Mouse (Mus musculus): ENCODE results near the gene 4930544D05Rik. TPM values are rescaled to one million over a fixed set of nuclear protein-coding genes. Genes with fewer than 3 reads are reported as not detected.

Gene 4930544D05Rik
- polyA plus RNA-seq, 1 experiment = not detected

DNA sequence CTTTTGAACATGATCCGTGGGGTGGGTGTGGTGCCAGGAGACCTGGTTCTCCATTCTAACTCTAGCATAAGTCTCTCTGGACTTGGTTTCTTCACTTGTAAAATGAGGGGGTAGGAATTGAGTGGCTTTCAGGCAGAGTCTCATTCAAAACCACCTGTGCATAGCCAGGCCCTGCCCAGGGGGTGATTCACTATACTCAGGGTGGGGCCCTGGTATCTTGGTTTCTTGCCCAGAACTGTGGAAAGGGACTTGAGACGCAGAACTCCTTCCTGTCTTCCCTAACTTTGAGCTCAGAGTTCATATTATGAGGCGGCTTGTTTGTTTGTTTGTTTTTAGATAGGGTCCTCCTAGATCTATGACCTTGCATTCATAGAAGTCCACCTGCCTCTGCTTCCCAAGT is 38.4 kb upstream of the 4930544D05Rik start:
- Histone ChIP-seq H3K27me3 (ENCODE audit: control insufficient read depth, insufficient read depth, insufficient read length) (no peaks in the 10 kb centered on the region), H3K79me3 (ENCODE audit: low read depth) (peaks cover 49% of the 10 kb centered on the region), H3K4me3 (ENCODE audit: insufficient read depth, poor library complexity, severe bottlenecking) (no peak overlapping the region), H3K79me2 (ENCODE audit: control insufficient read depth, insufficient read depth) (peaks cover 97% of the 10 kb centered on the region), H3K36me3 (ENCODE audit: control insufficient read depth, insufficient read depth) (no peaks in the 10 kb centered on the region), H3ac (ENCODE audit: control insufficient read depth, insufficient read length, low read depth) (no peak overlapping the region)
- TF ChIP-seq MYOD1 (IDR thresholded peaks at IDR 0.05; ENCODE audit: control insufficient read depth, insufficient read length, low read depth) = peak; percentile 67
- TF ChIP-seq MYOG (IDR thresholded peaks at IDR 0.05; ENCODE audit: control insufficient read depth, extremely low read depth, insufficient read length) = no peak

DNA sequence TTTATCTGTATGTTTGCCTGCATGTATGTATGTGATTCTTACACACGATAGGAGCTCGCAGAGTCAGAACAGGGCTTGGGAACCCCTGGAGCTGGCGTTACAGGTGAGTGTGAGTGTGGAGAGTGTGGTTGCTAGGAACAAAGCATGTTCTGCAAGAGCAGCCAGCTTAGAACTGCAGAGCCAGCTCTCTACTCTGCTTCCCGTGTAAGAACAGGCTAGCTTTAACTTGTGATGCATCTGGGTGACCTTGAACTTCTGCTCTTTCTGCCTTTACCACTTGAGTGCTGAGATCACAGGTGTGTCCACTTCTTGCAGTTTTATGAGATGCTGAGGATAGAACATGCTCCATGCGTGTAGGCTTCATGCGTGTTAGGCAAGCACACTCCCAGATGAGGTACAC is 36.7 kb upstream of the 4930544D05Rik start:
- H3K36me3 ChIP-seq (ENCODE audit: control insufficient read depth, insufficient read depth) = no peaks in the 10 kb centered on the region
- H3K27me3 ChIP-seq (ENCODE audit: control insufficient read depth, insufficient read depth, insufficient read length) = no peaks in the 10 kb centered on the region
- peaks cover 99% of the 10 kb centered on the region for H3K79me2 ChIP-seq (ENCODE audit: control insufficient read depth, insufficient read depth)
- H3K79me3 ChIP-seq (ENCODE audit: low read depth) = peaks cover 59% of the 10 kb centered on the region
- no peak overlapping the region for H3K4me3 ChIP-seq (ENCODE audit: insufficient read depth, poor library complexity, severe bottlenecking)
- H3ac ChIP-seq (ENCODE audit: control insufficient read depth, insufficient read length, low read depth) = no peak overlapping the region
- no peak for TF ChIP-seq FOSL1 (IDR thresholded peaks at IDR 0.05; ENCODE audit: insufficient read depth, low read length, poor library complexity, severe bottlenecking)
- TF ChIP-seq USF1 (IDR thresholded peaks at IDR 0.05; ENCODE audit: low read depth) = no peak
- TF ChIP-seq CTCF (IDR thresholded peaks at IDR 0.05; ENCODE audit: control insufficient read depth, insufficient read depth, insufficient read length) = no peak
- no peak for TF ChIP-seq CEBPB (IDR thresholded peaks at IDR 0.05; ENCODE audit: low read depth)
- no peak for TF ChIP-seq MAX (IDR thresholded peaks at IDR 0.05)
- no peak for TF ChIP-seq MYOD1 (IDR thresholded peaks at IDR 0.05; ENCODE audit: control insufficient read depth, insufficient read length, low read depth)
- TF ChIP-seq MYOG (IDR thresholded peaks at IDR 0.05; ENCODE audit: control insufficient read depth, extremely low read depth, insufficient read length) = no peak

DNA sequence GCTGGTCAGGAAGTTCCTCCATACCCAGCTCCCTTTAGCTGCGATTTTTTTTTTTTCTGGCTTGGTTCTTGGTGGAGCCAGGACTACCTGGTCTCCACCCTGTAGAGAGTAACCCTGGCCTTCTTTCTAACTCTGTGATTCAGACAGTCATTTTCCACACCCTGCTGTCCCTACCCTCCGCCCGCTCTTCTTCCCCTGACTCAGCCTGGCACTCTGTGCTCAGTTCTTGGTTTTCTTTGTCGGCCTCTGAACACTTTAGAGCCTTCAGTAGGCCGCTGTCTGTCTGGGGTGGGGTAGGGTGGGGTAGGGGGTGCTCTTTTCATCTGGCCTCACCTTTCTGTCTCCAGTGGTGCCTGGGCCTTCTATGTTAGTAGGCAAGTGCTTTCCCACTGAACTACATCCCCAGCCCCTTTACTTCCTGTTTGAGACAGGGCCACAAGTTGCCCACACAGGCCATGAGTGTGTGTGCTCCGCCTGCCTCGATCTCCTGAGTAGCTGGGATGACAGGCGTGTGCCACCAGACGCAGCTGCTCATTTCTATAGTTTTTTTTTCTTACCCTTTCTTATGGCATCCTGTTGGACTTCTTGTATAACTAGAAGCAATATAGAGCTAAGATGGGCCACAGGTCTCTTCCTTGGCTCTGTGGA is 35.8 kb upstream of the 4930544D05Rik start:
- peaks cover 99% of the 10 kb centered on the region for H3K79me2 ChIP-seq (ENCODE audit: control insufficient read depth, insufficient read depth)
- H3ac ChIP-seq (ENCODE audit: control insufficient read depth, insufficient read length, low read depth) = peak overlapping the region; percentile 13
- TF ChIP-seq USF1 (IDR thresholded peaks at IDR 0.05; ENCODE audit: low read depth) = no peak
- TF ChIP-seq FOSL1 (IDR thresholded peaks at IDR 0.05; ENCODE audit: insufficient read depth, low read length, poor library complexity, severe bottlenecking) = no peak
- TF ChIP-seq CEBPB (IDR thresholded peaks at IDR 0.05; ENCODE audit: low read depth) = no peak
- no peak for TF ChIP-seq MYOG (IDR thresholded peaks at IDR 0.05; ENCODE audit: control insufficient read depth, extremely low read depth, insufficient read length)
- TF ChIP-seq CTCF (IDR thresholded peaks at IDR 0.05; ENCODE audit: control insufficient read depth, insufficient read depth, insufficient read length) = no peak
- TF ChIP-seq MAX (IDR thresholded peaks at IDR 0.05) = no peak
- no peak for TF ChIP-seq MYOD1 (IDR thresholded peaks at IDR 0.05; ENCODE audit: control insufficient read depth, insufficient read length, low read depth)
- no peaks in the 10 kb centered on the region for H3K27me3 ChIP-seq (ENCODE audit: control insufficient read depth, insufficient read depth, insufficient read length)
- no peaks in the 10 kb centered on the region for H3K36me3 ChIP-seq (ENCODE audit: control insufficient read depth, insufficient read depth)
- no peak overlapping the region for H3K4me3 ChIP-seq (ENCODE audit: insufficient read depth, poor library complexity, severe bottlenecking)
- H3K79me3 ChIP-seq (ENCODE audit: low read depth) = peaks cover 52% of the 10 kb centered on the region

DNA sequence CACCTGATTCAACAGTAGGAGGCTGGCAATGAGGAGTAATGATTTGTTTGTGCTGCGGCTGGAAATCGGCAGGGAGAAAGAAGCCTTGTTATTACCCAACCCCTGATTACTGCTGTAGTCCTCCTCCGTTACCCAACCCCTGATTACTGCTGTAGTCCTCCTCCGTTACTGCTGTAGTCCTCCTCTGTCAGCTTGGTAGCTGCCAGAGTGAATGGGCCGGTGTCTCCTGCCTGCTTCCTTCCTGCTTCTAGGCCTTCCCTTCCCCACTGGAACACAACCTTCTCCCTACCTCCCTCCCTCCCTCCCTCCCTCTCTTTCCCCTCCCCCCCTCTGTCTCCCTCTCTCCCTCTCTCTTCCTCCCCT is 35.3 kb upstream of the 4930544D05Rik start:
- no peak overlapping the region for H3K4me3 ChIP-seq (ENCODE audit: insufficient read depth, poor library complexity, severe bottlenecking)
- TF ChIP-seq CEBPB (IDR thresholded peaks at IDR 0.05; ENCODE audit: low read depth) (no peak), MYOD1 (IDR thresholded peaks at IDR 0.05; ENCODE audit: control insufficient read depth, insufficient read length, low read depth) (no peak), MAX (IDR thresholded peaks at IDR 0.05) (no peak), FOSL1 (IDR thresholded peaks at IDR 0.05; ENCODE audit: insufficient read depth, low read length, poor library complexity, severe bottlenecking) (no peak), USF1 (IDR thresholded peaks at IDR 0.05; ENCODE audit: low read depth) (no peak), MYOG (IDR thresholded peaks at IDR 0.05; ENCODE audit: control insufficient read depth, extremely low read depth, insufficient read length) (no peak), CTCF (IDR thresholded peaks at IDR 0.05; ENCODE audit: control insufficient read depth, insufficient read depth, insufficient read length) (no peak)

DNA sequence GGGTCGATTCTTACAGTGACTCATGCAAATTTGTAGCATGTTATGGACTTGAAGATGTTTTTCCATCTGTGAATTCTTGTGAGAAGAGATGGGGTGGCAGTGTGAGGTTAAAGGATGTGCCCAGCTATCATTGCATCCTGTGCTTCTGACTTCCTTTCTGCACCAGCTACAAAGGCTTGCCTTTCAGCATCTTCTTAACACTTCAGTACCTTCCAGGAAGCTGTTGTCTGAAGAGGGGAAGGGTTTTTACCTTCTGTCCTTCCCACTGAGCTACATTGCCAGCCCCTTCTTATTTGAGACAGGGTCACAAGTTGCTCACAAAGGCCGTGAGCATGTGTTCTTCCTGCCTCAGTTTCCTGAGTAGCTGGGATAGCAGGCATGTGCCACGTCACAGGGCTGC is 34.7 kb upstream of the 4930544D05Rik start:
- Histone ChIP-seq H3ac (ENCODE audit: control insufficient read depth, insufficient read length, low read depth) (no peak overlapping the region), H3K4me3 (ENCODE audit: insufficient read depth, poor library complexity, severe bottlenecking) (no peak overlapping the region), H3K27me3 (ENCODE audit: control insufficient read depth, insufficient read depth, insufficient read length) (no peaks in the 10 kb centered on the region), H3K79me3 (ENCODE audit: low read depth) (peaks cover 48% of the 10 kb centered on the region), H3K36me3 (ENCODE audit: control insufficient read depth, insufficient read depth) (no peaks in the 10 kb centered on the region), H3K79me2 (ENCODE audit: control insufficient read depth, insufficient read depth) (peaks cover 98% of the 10 kb centered on the region)
- TF ChIP-seq FOSL1 (IDR thresholded peaks at IDR 0.05; ENCODE audit: insufficient read depth, low read length, poor library complexity, severe bottlenecking) = no peak
- no peak for TF ChIP-seq USF1 (IDR thresholded peaks at IDR 0.05; ENCODE audit: low read depth)
- TF ChIP-seq MAX (IDR thresholded peaks at IDR 0.05) = no peak
- no peak for TF ChIP-seq MYOG (IDR thresholded peaks at IDR 0.05; ENCODE audit: control insufficient read depth, extremely low read depth, insufficient read length)
- TF ChIP-seq MYOD1 (IDR thresholded peaks at IDR 0.05; ENCODE audit: control insufficient read depth, insufficient read length, low read depth) = no peak
- TF ChIP-seq CEBPB (IDR thresholded peaks at IDR 0.05; ENCODE audit: low read depth) = no peak
- TF ChIP-seq CTCF (IDR thresholded peaks at IDR 0.05; ENCODE audit: control insufficient read depth, insufficient read depth, insufficient read length) = no peak

More for the DNA sequence above, 35.3 kb upstream of the 4930544D05Rik start:
- Histone ChIP-seq H3K36me3 (ENCODE audit: control insufficient read depth, insufficient read depth) (no peaks in the 10 kb centered on the region), H3ac (ENCODE audit: control insufficient read depth, insufficient read length, low read depth) (peak overlapping the region; percentile 4), H3K27me3 (ENCODE audit: control insufficient read depth, insufficient read depth, insufficient read length) (no peaks in the 10 kb centered on the region), H3K79me3 (ENCODE audit: low read depth) (peaks cover 47% of the 10 kb centered on the region), H3K79me2 (ENCODE audit: control insufficient read depth, insufficient read depth) (peaks cover 99% of the 10 kb centered on the region)

DNA sequence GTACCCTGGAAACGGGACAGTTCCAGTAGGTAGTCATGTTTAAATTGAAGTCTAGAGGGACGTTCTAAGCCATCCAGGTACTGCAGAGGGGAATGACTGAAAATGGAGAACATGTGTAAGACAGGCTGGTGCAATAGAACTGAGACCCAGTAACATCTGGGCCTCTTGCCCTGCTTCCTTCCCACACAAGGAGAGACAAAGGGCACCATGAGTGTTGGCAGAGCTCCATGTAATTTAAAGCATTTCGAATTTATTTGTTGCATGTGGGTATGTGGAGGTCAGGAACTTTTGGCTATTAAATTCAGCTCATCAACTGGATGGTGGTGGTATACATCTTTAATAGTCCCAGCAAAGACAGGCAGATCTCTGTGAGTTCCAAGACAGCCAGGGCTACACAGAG is 33.5 kb upstream of the 4930544D05Rik start:
- Histone ChIP-seq H3K79me3 (ENCODE audit: low read depth) (peaks cover 48% of the 10 kb centered on the region), H3K79me2 (ENCODE audit: control insufficient read depth, insufficient read depth) (peaks cover 98% of the 10 kb centered on the region), H3K4me3 (ENCODE audit: insufficient read depth, poor library complexity, severe bottlenecking) (no peak overlapping the region), H3K36me3 (ENCODE audit: control insufficient read depth, insufficient read depth) (no peaks in the 10 kb centered on the region), H3K27me3 (ENCODE audit: control insufficient read depth, insufficient read depth, insufficient read length) (no peaks in the 10 kb centered on the region), H3ac (ENCODE audit: control insufficient read depth, insufficient read length, low read depth) (no peak overlapping the region)
- TF ChIP-seq CTCF (IDR thresholded peaks at IDR 0.05; ENCODE audit: control insufficient read depth, insufficient read depth, insufficient read length) (no peak), MAX (IDR thresholded peaks at IDR 0.05) (no peak), MYOG (IDR thresholded peaks at IDR 0.05; ENCODE audit: control insufficient read depth, extremely low read depth, insufficient read length) (no peak), CEBPB (IDR thresholded peaks at IDR 0.05; ENCODE audit: low read depth) (no peak), MYOD1 (IDR thresholded peaks at IDR 0.05; ENCODE audit: control insufficient read depth, insufficient read length, low read depth) (no peak), USF1 (IDR thresholded peaks at IDR 0.05; ENCODE audit: low read depth) (no peak), FOSL1 (IDR thresholded peaks at IDR 0.05; ENCODE audit: insufficient read depth, low read length, poor library complexity, severe bottlenecking) (no peak)
